Mouse (Mus musculus): ENCODE data around the gene Gpr87.

- TF ChIP-seq CTCF (IDR thresholded peaks at IDR 0.05; ENCODE audit: low read depth, low read length) = no peak
- TF ChIP-seq POLR2A (IDR thresholded peaks at IDR 0.05; ENCODE audit: extremely low read depth, insufficient read depth, low read length) = no peak
Observed at GRCm38 (mm10) chr3:59149646-59150045, 45.3 kb downstream of the Gpr87 start.
